Mouse (Mus musculus) spleen, adult 2 months (tissue): ENCODE results near the gene Ace3.

Experiments
- CTCF ChIP-seq: fragments of 200-500 bp; IDR thresholded peaks from 2 replicates; pipeline ENCODE4 v1.5.1; 2011; ENCODE audit warnings: mild to moderate bottlenecking, inconsistent platforms; ENCODE audit not compliant: insufficient read depth, insufficient read length, insufficient replicate concordance; ENCODE audit errors: extremely low read depth
- POLR2A ChIP-seq: fragments of 200-500 bp; IDR thresholded peaks from 2 replicates; pipeline ENCODE4 v1.6.1; 2011; ENCODE audit warnings: low read depth, low read length, inconsistent platforms

DNA sequence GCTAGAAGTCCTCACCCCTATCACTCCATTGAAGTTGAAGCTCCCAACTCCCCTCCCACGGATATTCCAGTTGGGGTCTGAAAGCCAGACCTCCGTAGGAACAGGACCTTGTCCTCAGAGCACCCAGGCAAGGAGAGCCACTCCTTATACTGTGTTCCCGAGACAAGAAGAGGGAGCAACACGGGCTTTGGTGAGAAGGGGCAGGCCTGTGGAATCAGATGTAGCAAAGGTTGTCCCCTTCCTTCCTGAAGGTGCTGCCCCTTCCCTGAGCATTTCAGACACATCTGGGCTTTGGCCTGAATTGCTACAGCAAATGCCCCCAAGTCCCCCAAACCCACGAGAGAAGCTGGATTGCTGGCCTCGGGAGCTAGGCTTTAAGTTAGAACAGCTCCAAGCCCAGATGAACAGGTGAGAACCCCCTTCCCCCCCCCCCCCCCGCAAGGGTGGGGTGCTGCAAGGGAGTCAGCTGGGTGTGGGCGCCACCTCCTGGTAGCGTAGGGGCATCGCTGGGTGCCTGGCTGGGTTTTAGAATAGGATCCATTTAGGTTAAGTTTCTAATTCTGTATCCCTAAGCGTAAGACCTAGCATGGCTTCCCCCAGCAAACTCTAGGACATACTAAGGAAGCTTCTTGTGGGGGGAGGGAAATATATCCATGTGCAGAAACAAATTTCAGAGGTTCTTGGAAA is 32.1 kb downstream of the Ace3 start:
- TF ChIP-seq CTCF (peak; percentile 88; the same call in 1 of the 2 replicates), POLR2A (no peak)
